Mouse (Mus musculus) forebrain, embryonic 14.5 days (tissue): ENCODE measurements around the gene Akap7. TPM values are rescaled to one million over a fixed set of nuclear protein-coding genes. Genes with fewer than 3 reads are reported as not detected.

ENCODE experiments used
- ATAC-seq: fragments of 200-750 bp; cut with Nextera tagmentation; 2 replicates; pipeline ENCODE4 v1.8.0; 2017; ENCODE audit warnings: mild to moderate bottlenecking, moderate library complexity
- DNase-seq: peaks from one replicate; pipeline ENCODE4 v3.0.0-alpha.2; 2015; ENCODE audit warnings: low spot score
- H3K27ac ChIP-seq: fragments of 300-500 bp; sonication (generic); 2 replicates; pipeline ENCODE4 v1.5.1; 2014; ENCODE audit warnings: low read depth, mild to moderate bottlenecking, control low read depth, low read length, moderate library complexity
- H3K27me3 ChIP-seq: fragments of 300-500 bp; sonication (generic); replicated peaks from 2 replicates; pipeline ENCODE4 v1.6.1; 2014; ENCODE audit warnings: low read length, control low read depth, mixed read lengths; ENCODE audit not compliant: control insufficient read depth, insufficient read depth
- H3K36me3 ChIP-seq: fragments of 300-500 bp; sonication (generic); 2 replicates; pipeline ENCODE4 v1.6.1; 2014; ENCODE audit warnings: low read length, control low read depth; ENCODE audit not compliant: control insufficient read depth, insufficient read depth
- H3K4me1 ChIP-seq: fragments of 300-500 bp; sonication (generic); 2 replicates; pipeline ENCODE4 v1.6.1; 2014; ENCODE audit warnings: antibody characterized with exemption, low read length, control low read depth; ENCODE audit not compliant: control insufficient read depth, insufficient read depth
- H3K4me2 ChIP-seq: fragments of 300-500 bp; sonication (generic); 2 replicates; pipeline ENCODE4 v1.6.1; 2014; ENCODE audit warnings: mild to moderate bottlenecking, control low read depth, low read length
- H3K4me3 ChIP-seq: fragments of 300-500 bp; sonication (generic); 2 replicates; pipeline ENCODE4 v1.5.1; 2014; ENCODE audit warnings: low read depth, low read length, control low read depth
- H3K9ac ChIP-seq: fragments of 300-500 bp; sonication (generic); 2 replicates; pipeline ENCODE4 v1.6.1; 2014; ENCODE audit warnings: mild to moderate bottlenecking, low read length, control low read depth, moderate library complexity
- H3K9me3 ChIP-seq: fragments of 300-500 bp; sonication (generic); replicated peaks from 2 replicates; pipeline ENCODE4 v1.6.1; 2016; ENCODE audit warnings: low read length, control low read depth, mixed read lengths; ENCODE audit not compliant: control insufficient read depth
- WGBS: fragments of 180-500 bp; shearing (Covaris S2); extraction: QIAGEN DNeasy Blood & Tissue Kit; methylation state at CpG from one replicate; pipeline ENCODE4 v1.1.7; 2014; 5-methylcytosine and 5-hydroxymethylcytosine counted together
- polyA plus RNA-seq: library from polyadenylated mRNA; unstranded; fragments of >200 nt; fragmentation: Nextera tagmentation; extraction: Ambion mirVana; gene quantifications from 2 replicates; pipeline ENCODE4 v1.2.1, GENCODE M21; 2014

Gene Akap7
- polyA plus RNA-seq, 1 experiment from 2014 or later: 20.3 TPM

DNA sequence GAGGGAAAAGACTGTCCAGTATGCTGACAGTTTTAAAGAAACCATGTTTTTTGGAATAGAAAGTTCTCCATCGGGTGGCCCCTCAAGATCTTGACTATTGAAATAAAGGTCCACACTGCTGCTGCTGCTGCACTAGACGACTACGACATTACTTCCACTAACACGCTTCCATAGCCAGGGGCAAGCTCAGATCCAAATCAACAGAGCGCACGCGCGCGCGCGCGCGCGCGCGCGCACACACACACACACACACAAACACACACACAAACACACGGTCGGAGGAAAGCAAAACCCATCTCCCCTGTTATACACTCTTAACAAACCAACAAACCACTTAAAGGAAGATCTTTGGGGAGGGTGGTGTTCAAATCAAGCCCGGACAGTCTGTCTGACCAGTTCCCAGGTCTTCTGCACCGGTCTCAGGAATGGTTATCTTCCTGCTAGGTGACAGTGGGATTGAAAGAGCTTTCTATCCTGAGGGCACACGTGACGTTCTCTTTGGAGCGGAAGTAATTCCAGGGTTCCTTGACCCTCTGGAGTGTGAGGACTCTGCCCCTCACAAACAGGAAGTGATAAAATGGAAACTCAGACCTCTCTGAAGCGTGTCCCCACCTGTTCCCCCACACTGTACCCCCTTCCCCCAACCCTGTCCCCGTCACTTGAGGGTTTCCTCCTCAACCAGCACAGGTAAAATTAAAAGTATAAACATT, 32.9 kb downstream of the Akap7 start:
- H3K4me2 ChIP-seq: no peak overlapping the region
- no peak for DNase-seq

DNA sequence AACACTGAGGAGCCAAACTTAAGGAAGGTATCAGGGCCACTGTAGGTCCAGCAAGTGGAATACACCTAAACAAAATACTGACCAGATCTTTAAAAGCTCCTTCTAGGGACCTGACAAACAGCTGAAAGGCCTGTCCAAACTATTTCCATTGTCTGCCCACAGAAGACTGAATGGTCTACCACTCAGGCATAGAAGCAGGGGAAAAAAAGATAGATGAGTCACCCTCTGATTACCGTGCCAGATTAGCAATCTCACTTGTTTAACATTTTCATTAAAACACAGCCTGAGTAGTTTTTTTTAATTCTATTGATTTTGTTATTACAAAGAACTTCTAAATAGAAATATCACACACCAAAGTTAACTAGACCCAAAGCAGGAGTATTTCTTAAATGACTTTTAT, 33.9 kb downstream of the Akap7 start:
- H3K36me3 ChIP-seq: no peaks in the 10 kb centered on the region
- H3K9me3 ChIP-seq: no peaks in the 10 kb centered on the region
- ATAC-seq: no peak
- H3K4me2 ChIP-seq: no peak overlapping the region
- no peak for DNase-seq
- no peak overlapping the region for H3K9ac ChIP-seq
- H3K27me3 ChIP-seq: no peaks in the 10 kb centered on the region
- no peak overlapping the region for H3K27ac ChIP-seq
- H3K4me1 ChIP-seq: no peaks in the 10 kb centered on the region
- no peak overlapping the region for H3K4me3 ChIP-seq
- 45% methylated on average over 1 of the region's 1 CpGs for WGBS

More for the DNA sequence above, 32.9 kb downstream of the Akap7 start:
- H3K27ac ChIP-seq: no peak overlapping the region
- H3K4me1 ChIP-seq: no peaks in the 10 kb centered on the region
- no peak overlapping the region for H3K9ac ChIP-seq
- WGBS: 86% methylated on average over 26 of the region's 26 CpGs
- H3K27me3 ChIP-seq: no peaks in the 10 kb centered on the region
- no peaks in the 10 kb centered on the region for H3K36me3 ChIP-seq
- no peak overlapping the region for H3K4me3 ChIP-seq
- no peaks in the 10 kb centered on the region for H3K9me3 ChIP-seq
- ATAC-seq: no peak

DNA sequence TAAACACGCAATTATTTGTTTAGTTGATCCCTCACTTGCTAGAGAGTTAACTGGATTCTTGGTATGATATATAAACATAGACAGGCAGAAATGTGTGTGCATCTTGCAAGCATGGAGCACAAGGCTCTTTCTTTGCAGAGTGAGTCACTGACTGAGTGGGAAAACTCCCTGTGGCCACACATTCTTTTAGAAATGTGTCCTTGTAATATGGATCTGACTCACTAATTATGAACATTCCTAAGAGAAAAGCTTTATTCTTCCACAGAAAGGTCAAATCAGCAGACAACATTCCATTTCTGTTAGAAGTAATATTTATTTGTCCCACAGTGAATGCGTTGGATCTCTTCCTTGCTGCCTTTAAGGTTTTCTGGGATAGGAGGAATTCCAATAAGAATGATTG, 35.9 kb downstream of the Akap7 start:
- WGBS: 94% methylated on average over 2 of the region's 2 CpGs
- DNase-seq (no peak), ATAC-seq (no peak)
- H3K9me3 ChIP-seq: no peaks in the 10 kb centered on the region
- no peak overlapping the region for H3K4me2 ChIP-seq
- H3K4me1 ChIP-seq: no peaks in the 10 kb centered on the region
- no peaks in the 10 kb centered on the region for H3K36me3 ChIP-seq
- H3K9ac ChIP-seq: no peak overlapping the region
- H3K27ac ChIP-seq: no peak overlapping the region
- no peaks in the 10 kb centered on the region for H3K27me3 ChIP-seq
- H3K4me3 ChIP-seq: no peak overlapping the region

DNA sequence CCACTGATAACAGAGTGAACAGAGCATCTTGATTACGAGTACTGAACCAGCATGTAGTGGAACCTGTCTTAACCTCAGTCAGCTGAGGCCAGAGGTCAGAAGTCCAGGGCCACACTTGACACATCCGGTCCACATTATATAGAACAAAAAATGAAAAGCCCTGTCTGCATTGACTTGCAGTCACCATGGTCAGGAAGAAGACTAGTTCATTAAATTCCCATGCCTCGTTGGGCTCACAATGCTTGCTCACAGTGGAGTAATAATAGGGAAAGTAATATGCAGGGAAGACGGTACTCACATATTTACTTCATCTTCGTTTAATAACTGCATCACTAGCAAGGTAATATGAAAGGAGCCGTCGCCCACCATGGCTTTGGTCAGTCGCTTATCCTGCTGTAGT, 36.5 kb downstream of the Akap7 start:
- no peaks in the 10 kb centered on the region for H3K36me3 ChIP-seq
- 76% methylated on average over 8 of the region's 8 CpGs for WGBS
- H3K4me3 ChIP-seq: no peak overlapping the region
- DNase-seq: no peak
- H3K9ac ChIP-seq: no peak overlapping the region
- no peaks in the 10 kb centered on the region for H3K27me3 ChIP-seq
- H3K4me2 ChIP-seq: no peak overlapping the region
- no peaks in the 10 kb centered on the region for H3K4me1 ChIP-seq
- H3K27ac ChIP-seq: no peak overlapping the region
- no peak for ATAC-seq
- H3K9me3 ChIP-seq: no peaks in the 10 kb centered on the region

DNA sequence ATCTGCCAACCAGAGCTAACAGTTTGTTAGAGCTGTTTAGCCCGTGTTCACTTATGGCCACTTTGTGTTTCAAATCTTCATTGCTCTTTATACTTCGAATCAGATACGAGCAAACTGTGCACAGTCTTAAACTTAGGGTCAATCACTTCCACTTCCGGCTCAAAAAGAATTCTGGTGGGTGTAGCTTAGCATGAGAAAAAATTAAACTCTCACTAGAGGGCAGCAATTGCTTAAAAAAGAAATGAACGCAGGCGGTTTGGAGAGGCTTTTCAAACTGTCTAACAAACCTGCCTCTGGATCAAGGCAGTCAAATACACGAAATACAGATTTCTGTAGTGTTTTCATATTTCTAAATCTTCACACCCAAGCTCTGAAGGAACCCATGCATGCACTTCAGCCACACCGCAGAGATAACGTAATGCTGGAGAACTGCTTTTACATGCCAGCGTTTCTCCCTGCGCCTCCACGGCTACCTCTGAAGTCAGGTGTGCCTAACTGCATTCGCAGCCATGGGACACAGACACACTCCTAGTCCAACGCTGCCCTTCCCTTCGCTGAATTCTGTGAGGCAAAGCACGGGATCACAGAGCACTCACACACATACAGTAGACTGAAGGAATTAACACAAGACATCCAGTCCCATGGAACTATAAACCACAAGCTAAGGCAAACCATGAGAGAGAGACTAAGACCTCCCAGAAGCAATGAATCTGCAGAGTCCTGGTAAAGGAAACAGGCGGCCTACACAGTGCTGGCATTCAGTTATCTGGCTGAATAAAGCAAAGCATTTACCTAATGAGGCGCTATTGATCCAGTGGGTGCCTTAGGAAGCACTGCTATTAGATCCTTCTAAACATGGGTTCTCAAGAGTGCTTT, 39.0 kb downstream of the Akap7 start:
- no peaks in the 10 kb centered on the region for H3K27me3 ChIP-seq
- no peak overlapping the region for H3K4me3 ChIP-seq
- H3K27ac ChIP-seq: no peak overlapping the region
- H3K9me3 ChIP-seq: no peaks in the 10 kb centered on the region
- DNase-seq (peak; percentile 88), ATAC-seq (peak; percentile 83)
- 48% methylated on average over 18 of the region's 18 CpGs for WGBS
- no peak overlapping the region for H3K4me2 ChIP-seq
- no peak overlapping the region for H3K9ac ChIP-seq
- H3K36me3 ChIP-seq: no peaks in the 10 kb centered on the region
- no peaks in the 10 kb centered on the region for H3K4me1 ChIP-seq

DNA sequence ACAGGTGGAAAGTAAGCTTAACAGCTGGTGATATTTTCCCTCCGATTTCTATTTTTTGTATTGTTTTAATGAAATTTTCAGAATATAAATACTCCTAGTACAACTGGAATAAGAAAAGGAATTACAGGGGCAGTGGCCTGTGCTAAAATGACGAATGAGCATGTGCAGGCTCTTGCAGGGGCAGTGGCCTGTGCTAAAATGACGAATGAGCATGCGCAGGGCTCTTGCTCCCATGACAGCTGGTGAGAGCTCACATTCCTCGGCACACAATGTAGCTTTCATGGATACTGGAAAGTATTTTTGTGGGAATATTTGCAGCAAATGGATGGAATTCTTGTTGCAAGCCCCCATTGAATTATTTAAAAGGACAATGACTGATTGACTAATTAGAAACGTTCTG, 46.5 kb downstream of the Akap7 start:
- WGBS: 65% methylated on average over 6 of the region's 6 CpGs
- ATAC-seq (peak; percentile 40; the same call in 1 of the 2 replicates), DNase-seq (peak; percentile 30)
- no peak overlapping the region for H3K4me2 ChIP-seq
- H3K9me3 ChIP-seq: no peaks in the 10 kb centered on the region
- H3K4me1 ChIP-seq: no peaks in the 10 kb centered on the region
- H3K36me3 ChIP-seq: no peaks in the 10 kb centered on the region
- H3K4me3 ChIP-seq: no peak overlapping the region
- H3K9ac ChIP-seq: no peak overlapping the region
- H3K27me3 ChIP-seq: no peaks in the 10 kb centered on the region
- no peak overlapping the region for H3K27ac ChIP-seq

DNA sequence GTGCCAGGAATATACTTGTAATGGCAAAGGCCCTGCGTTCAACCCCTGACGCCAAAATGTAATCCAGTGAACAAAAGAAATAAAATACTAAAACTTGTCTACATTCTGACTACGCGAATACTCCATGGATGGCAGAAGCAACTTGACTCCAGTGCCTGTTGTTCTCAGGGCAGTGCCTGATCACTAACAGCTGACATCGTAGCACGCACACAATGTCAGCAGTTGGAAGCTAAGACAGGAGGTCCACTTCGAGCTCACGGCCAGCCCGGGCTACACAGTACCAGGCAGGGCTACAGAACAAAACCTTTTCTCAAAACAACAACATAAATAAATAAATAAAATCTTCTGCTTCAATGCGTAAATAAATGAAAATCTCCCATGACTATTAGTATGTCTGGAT, 46.9 kb downstream of the Akap7 start:
- Histone ChIP-seq H3K4me3 (no peak overlapping the region), H3K27me3 (no peaks in the 10 kb centered on the region)

DNA sequence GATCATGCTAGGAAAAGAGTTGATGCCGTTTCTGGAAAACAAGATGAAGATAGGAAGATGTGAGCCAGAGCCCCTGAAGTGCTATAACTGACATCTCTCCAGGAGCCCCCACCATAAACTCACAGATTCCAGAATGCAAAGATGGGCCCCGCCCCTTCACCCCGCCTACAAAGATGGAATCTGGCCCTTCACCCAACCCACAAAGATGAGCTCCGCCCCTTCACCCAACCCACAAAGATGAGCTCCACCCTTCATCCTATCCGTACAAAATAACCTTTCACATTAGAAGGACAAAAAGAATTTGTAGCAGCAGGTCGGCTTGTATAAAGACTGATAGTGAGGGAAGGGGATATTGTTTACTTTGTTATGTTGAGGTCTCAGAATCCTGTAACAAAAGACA, 49.5 kb downstream of the Akap7 start:
- Histone ChIP-seq H3K27me3 (no peaks in the 10 kb centered on the region), H3K4me1 (no peaks in the 10 kb centered on the region), H3K9ac (no peak overlapping the region), H3K4me2 (no peak overlapping the region), H3K27ac (no peak overlapping the region), H3K36me3 (no peaks in the 10 kb centered on the region), H3K9me3 (no peaks in the 10 kb centered on the region), H3K4me3 (no peak overlapping the region)
- WGBS: 88% methylated on average over 6 of the region's 6 CpGs
- ATAC-seq (no peak), DNase-seq (no peak)

More for the DNA sequence above, 46.9 kb downstream of the Akap7 start:
- Histone ChIP-seq H3K27ac (no peak overlapping the region), H3K9me3 (no peaks in the 10 kb centered on the region), H3K4me2 (no peak overlapping the region), H3K4me1 (no peaks in the 10 kb centered on the region), H3K36me3 (no peaks in the 10 kb centered on the region), H3K9ac (no peak overlapping the region)
- no peak for ATAC-seq
- no peak for DNase-seq
- WGBS: 94% methylated on average over 10 of the region's 10 CpGs

DNA sequence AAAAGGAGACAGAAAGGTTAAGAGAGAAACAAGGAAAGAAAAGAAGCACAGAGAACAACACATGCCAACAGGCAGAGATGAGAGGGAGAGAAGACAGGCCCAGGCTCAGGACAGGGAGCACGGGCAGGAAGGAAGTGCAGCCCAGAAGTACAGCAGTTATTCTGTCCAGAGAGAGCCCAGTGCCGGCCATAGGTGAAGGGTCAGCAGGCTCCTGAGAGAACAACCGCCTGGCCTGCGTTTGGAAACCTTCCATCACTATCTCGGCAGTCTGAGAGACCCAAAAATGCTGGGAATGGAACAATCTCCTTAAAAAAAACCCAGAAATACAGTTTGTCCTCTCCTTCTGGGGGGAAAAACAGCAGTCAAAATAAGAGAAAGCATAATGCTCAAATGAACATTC, 50.2 kb downstream of the Akap7 start:
- no peaks in the 10 kb centered on the region for H3K4me1 ChIP-seq
- H3K36me3 ChIP-seq: no peaks in the 10 kb centered on the region
- H3K9me3 ChIP-seq: no peaks in the 10 kb centered on the region
- H3K27ac ChIP-seq: no peak overlapping the region
- no peak overlapping the region for H3K4me2 ChIP-seq
- no peak for ATAC-seq
- 91% methylated on average over 5 of the region's 5 CpGs for WGBS
- H3K27me3 ChIP-seq: no peaks in the 10 kb centered on the region
- no peak overlapping the region for H3K9ac ChIP-seq
- no peak for DNase-seq
- no peak overlapping the region for H3K4me3 ChIP-seq
